Mouse (Mus musculus) embryonic fibroblast, embryonic 13.5 days (primary cell): ENCODE measurements around the gene Slc1a5.

ENCODE experiments used
- CTCF ChIP-seq: IDR thresholded peaks from 2 replicates; pipeline ENCODE4 v1.5.1; 2011; ENCODE audit warnings: mild to moderate bottlenecking, control low read depth, low read length, moderate library complexity, borderline replicate concordance; ENCODE audit not compliant: insufficient read depth
- POLR2A ChIP-seq: IDR thresholded peaks from 2 replicates; pipeline ENCODE4 v1.6.1; 2011; ENCODE audit warnings: low read depth, mild to moderate bottlenecking, control low read depth, low read length, moderate library complexity

GRCm38 (mm10) chr7:16761630-16762029 is 19.5 kb upstream of the Slc1a5 start:
- TF ChIP-seq CTCF (no peak), POLR2A (no peak)
